Mouse (Mus musculus) forebrain, embryonic 12.5 days (tissue): ENCODE data around the gene Plcg1. TPM values are rescaled to one million over a fixed set of nuclear protein-coding genes. Genes with fewer than 3 reads are reported as not detected.

Source experiments
- ATAC-seq: fragments of 200-750 bp; cut with Nextera tagmentation; 2 replicates; pipeline ENCODE4 v1.8.0; 2017; ENCODE audit warnings: moderate TSS enrichment; ENCODE audit not compliant: low FRiP score
- H3K27ac ChIP-seq: fragments of 300-500 bp; sonication (generic); 2 replicates; pipeline ENCODE4 v1.5.1; 2016; ENCODE audit warnings: mild to moderate bottlenecking
- H3K27me3 ChIP-seq: fragments of 300-500 bp; sonication (generic); 2 replicates; pipeline ENCODE4 v1.6.1; 2016; ENCODE audit warnings: mild to moderate bottlenecking
- H3K36me3 ChIP-seq: fragments of 300-500 bp; sonication (generic); replicated peaks from 2 replicates; pipeline ENCODE4 v1.6.1; 2016; ENCODE audit warnings: mild to moderate bottlenecking
- H3K4me1 ChIP-seq: fragments of 300-500 bp; sonication (generic); 2 replicates; pipeline ENCODE4 v1.6.1; 2016
- H3K4me2 ChIP-seq: fragments of 300-500 bp; sonication (generic); 2 replicates; pipeline ENCODE4 v1.6.1; 2016; ENCODE audit warnings: mild to moderate bottlenecking, moderate library complexity
- H3K4me3 ChIP-seq: fragments of 300-500 bp; sonication (generic); replicated peaks from 2 replicates; pipeline ENCODE4 v1.5.1; 2016; ENCODE audit warnings: mild to moderate bottlenecking
- H3K9ac ChIP-seq: fragments of 300-500 bp; sonication (generic); 2 replicates; pipeline ENCODE4 v1.6.1; 2016; ENCODE audit warnings: mild to moderate bottlenecking
- H3K9me3 ChIP-seq: fragments of 300-500 bp; sonication (generic); 2 replicates; pipeline ENCODE4 v1.6.1; 2016
- WGBS: fragments of 180-500 bp; shearing (Covaris S2); methylation state at CpG from one replicate; pipeline ENCODE4 v1.1.7; 2016; 5-methylcytosine and 5-hydroxymethylcytosine counted together
- polyA plus RNA-seq: library from polyadenylated mRNA; unstranded; fragments of >200 nt; fragmentation: Nextera tagmentation; extraction: Ambion mirVana; gene quantifications from 2 replicates; pipeline ENCODE4 v1.2.1, GENCODE M21; 2016

Gene Plcg1
- polyA plus RNA-seq, 1 experiment from 2014 or later = 100 TPM

DNA sequence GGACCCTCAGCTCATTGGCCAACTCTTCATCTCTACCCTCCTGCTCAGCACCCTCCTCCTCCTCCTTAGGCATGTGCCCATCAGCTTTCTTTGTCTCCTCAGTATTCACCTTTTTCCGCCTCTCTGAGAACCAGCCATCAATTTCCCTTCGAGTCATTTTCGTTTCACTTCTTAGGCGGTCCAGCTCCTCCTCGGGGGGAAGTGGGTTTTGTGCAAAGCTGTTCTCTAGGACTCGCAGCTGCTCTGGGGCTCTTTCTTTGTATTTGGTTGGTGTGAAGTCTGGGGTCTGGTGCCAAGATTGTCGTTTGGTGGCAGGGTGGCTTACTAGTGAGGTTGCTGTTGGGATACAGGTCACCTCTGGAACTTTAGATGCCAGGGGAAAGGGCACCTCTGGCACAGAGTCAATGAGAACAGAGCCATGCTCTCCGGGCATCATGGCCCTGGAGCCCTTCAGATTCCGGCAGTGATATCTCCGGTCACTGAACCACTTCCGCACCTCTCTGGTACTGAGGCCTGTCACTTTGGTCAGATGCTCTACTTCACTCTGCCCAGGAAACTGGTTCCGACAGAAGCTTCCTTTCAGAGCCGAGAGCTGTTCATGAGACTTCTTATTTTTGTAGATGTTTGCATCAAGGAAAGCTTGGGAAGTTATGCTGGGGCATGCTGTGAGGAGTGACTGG is 49.2 kb downstream of the Plcg1 start:
- 89% methylated on average over 13 of the region's 13 CpGs for WGBS
- Histone ChIP-seq H3K4me2 (no peak overlapping the region), H3K36me3 (peaks cover 5% of the 10 kb centered on the region; the same call in 1 of the 2 replicates), H3K4me3 (no peak overlapping the region), H3K27ac (no peak overlapping the region), H3K9ac (no peak overlapping the region), H3K9me3 (no peaks in the 10 kb centered on the region), H3K27me3 (no peaks in the 10 kb centered on the region), H3K4me1 (no peaks in the 10 kb centered on the region)
- ATAC-seq = no peak

DNA sequence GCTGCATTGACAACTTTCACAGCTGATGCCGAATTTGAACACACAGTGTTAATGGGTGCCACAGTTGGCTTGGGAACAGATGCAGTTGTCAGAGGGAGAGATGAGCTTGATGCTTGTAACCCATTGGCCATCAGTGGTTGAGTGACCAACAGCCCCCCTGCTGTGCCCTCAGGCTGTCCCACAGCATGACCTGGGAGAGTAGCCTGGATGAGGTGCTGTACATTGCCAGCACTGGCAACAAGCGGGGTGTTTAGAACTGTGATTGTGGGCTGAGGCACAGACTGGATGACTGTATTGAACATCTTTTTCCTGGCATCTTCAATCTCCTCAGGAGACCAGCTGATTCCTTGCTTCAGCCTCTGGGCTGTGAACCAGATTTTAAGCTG is 49.7 kb downstream of the Plcg1 start:
- ATAC-seq = no peak
- H3K4me1 ChIP-seq = no peaks in the 10 kb centered on the region
- peaks cover 5% of the 10 kb centered on the region; the same call in 1 of the 2 replicates for H3K36me3 ChIP-seq
- H3K9ac ChIP-seq = no peak overlapping the region
- no peak overlapping the region for H3K4me2 ChIP-seq
- WGBS = 89% methylated on average over 2 of the region's 2 CpGs
- no peaks in the 10 kb centered on the region for H3K27me3 ChIP-seq
- H3K4me3 ChIP-seq = no peak overlapping the region
- H3K27ac ChIP-seq = no peak overlapping the region
- no peaks in the 10 kb centered on the region for H3K9me3 ChIP-seq

DNA sequence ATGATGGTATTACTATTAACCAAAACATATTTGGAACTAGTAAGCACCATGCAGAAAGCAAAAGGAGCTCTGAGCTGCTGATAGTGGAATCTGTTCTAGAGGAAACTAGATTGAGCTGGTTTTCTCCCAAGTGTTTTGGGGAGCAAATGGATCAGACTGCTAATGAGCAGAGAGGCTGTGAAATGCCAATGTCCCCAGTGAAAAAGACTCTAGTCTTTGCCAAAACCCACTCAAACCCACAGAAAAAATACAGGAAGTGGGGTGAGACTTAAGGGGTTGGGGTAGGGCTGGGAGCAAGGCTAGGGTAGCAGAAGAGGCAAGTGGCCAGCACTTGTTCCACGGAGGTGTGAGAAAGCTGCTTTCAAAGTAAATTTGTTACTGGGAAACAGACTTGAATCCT is 55.2 kb downstream of the Plcg1 start:
- no peak for ATAC-seq
- WGBS = 75% methylated on average over 1 of the region's 1 CpGs
- no peak overlapping the region for H3K27ac ChIP-seq

DNA sequence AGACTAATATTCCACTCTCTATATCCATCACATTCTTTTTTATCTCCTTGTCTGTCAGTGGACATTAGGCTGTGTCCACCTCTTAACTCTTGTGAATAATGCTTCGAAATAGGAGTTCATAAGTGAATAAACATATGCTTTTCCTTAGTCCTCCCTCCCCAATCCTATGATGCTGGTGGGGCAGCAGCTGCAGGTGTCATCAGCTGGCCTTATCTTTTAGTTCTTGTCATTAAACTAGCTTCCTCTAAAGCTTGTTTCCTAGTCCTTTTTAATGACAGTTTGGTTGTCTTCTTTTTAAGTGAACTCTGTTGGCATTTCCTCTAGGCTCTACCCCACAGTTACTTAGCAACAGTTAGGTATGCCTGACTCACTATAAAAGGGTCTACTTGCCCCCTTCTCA is 57.9 kb downstream of the Plcg1 start:
- H3K27me3 ChIP-seq = no peaks in the 10 kb centered on the region
- no peak overlapping the region for H3K4me2 ChIP-seq
- H3K27ac ChIP-seq = no peak overlapping the region
- H3K9me3 ChIP-seq = no peaks in the 10 kb centered on the region
- no peak overlapping the region for H3K9ac ChIP-seq
- 93% methylated on average over 1 of the region's 1 CpGs for WGBS
- H3K36me3 ChIP-seq = no peaks in the 10 kb centered on the region
- H3K4me1 ChIP-seq = no peaks in the 10 kb centered on the region
- no peak for ATAC-seq
- H3K4me3 ChIP-seq = no peak overlapping the region

More for the DNA sequence above, 55.2 kb downstream of the Plcg1 start:
- Histone ChIP-seq H3K9me3 (no peaks in the 10 kb centered on the region), H3K36me3 (0 out of 2 replicates have a peak, but pooled peaks cover under 1% of the 10 kb centered on the region), H3K4me1 (no peaks in the 10 kb centered on the region), H3K4me2 (no peak overlapping the region), H3K27me3 (no peaks in the 10 kb centered on the region), H3K4me3 (no peak overlapping the region), H3K9ac (no peak overlapping the region)

DNA sequence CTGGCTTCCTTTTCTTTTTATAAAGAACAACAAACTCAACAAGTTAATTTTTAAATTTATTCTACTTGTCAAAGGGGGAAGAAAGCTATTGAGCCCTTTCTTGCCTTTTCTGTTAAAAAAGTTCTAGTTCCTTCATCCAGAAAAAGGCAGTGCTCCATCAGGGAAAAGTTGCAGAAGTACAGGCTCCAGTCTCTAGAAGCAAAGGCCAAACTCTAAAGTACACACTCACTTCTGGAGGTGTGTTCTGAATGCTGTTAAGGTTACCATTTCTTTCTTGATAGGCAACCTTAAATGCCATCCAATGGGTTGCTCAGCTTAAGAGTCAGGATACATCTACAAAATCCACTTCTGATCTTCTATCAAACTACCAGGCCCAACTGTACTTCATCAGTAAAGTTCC is 58.6 kb downstream of the Plcg1 start:
- H3K4me3 ChIP-seq = no peak overlapping the region
- H3K9me3 ChIP-seq = no peaks in the 10 kb centered on the region
- no peak overlapping the region for H3K27ac ChIP-seq
- no peak for ATAC-seq
- no peak overlapping the region for H3K4me2 ChIP-seq
- H3K27me3 ChIP-seq = no peaks in the 10 kb centered on the region
- no peaks in the 10 kb centered on the region for H3K4me1 ChIP-seq
- H3K36me3 ChIP-seq = no peaks in the 10 kb centered on the region
- no peak overlapping the region for H3K9ac ChIP-seq

DNA sequence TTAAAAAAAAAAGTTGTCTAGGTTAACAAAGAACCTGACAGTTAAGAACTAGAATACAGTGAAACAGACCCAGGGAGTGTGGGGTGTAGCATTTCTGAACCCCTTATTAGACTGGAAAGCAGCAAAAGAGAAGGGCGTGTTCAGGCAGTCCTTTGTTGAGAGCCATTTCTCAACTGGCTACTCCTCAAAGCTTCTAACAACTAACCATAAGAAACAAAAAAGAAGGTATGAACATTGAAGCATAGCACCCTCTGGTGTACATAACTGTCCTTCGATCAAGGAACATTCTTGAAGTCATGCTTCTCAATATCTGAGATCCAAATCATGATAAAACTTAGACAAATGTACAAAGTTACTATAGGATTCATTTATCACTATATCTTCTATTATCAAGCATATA is 62.0 kb downstream of the Plcg1 start:
- ATAC-seq = no peak
- Histone ChIP-seq H3K4me1 (no peaks in the 10 kb centered on the region), H3K4me3 (no peak overlapping the region), H3K9ac (no peak overlapping the region), H3K9me3 (no peaks in the 10 kb centered on the region), H3K36me3 (no peaks in the 10 kb centered on the region), H3K27ac (no peak overlapping the region), H3K4me2 (no peak overlapping the region), H3K27me3 (no peaks in the 10 kb centered on the region)
- 72% methylated on average over 2 of the region's 2 CpGs for WGBS

DNA sequence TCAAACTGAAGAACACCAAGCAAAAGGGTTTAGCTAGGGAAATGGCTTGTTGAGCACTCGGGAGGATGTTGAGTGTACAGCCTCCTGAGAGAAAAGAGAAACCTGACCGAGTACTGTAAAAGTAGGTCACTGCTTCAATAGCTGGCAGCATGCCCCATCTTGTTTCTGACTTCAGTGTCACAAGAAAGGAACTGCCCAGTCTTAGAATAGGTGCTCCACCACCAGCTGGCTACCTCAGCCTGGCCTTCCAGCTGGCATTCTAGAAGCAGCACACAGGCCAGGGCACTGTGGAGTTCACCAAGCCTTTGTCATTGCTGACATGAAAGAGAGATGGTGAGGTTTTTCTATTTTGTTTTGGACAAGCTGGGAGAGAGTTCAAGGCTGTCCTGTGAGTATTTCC is 65.9 kb downstream of the Plcg1 start:
- 73% methylated on average over 2 of the region's 2 CpGs for WGBS
- no peak for ATAC-seq
- Histone ChIP-seq H3K36me3 (no peaks in the 10 kb centered on the region), H3K9ac (no peak overlapping the region), H3K27ac (0 out of 2 replicates have a peak overlapping the region, but pooled peaks have one; percentile 8), H3K4me1 (no peaks in the 10 kb centered on the region), H3K27me3 (no peaks in the 10 kb centered on the region), H3K4me2 (no peak overlapping the region), H3K9me3 (no peaks in the 10 kb centered on the region), H3K4me3 (no peak overlapping the region)

DNA sequence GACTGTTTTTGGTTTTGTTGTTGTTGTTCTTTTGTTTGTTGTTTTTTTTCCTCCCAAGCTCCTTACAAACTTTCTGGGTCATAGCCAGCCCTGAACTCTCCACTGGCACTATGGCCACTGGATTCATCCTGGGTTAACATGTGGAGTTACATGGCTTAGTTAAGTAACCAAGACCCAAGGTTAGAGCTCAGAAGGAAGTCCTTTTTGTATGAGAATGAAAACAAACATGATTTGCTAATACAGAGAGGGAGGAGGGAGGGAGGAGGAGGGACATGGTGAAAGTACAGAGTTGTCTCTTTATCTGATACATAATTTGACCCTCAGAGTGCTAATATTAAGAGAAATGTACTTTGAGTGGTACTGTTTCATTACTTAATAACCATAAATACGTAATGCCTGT is 67.1 kb downstream of the Plcg1 start:
- 85% methylated on average over 1 of the region's 1 CpGs for WGBS
- Histone ChIP-seq H3K9me3 (no peaks in the 10 kb centered on the region), H3K4me3 (no peak overlapping the region), H3K27ac (no peak overlapping the region), H3K9ac (no peak overlapping the region), H3K4me2 (no peak overlapping the region), H3K36me3 (no peaks in the 10 kb centered on the region), H3K27me3 (no peaks in the 10 kb centered on the region), H3K4me1 (no peaks in the 10 kb centered on the region)
- ATAC-seq = no peak

DNA sequence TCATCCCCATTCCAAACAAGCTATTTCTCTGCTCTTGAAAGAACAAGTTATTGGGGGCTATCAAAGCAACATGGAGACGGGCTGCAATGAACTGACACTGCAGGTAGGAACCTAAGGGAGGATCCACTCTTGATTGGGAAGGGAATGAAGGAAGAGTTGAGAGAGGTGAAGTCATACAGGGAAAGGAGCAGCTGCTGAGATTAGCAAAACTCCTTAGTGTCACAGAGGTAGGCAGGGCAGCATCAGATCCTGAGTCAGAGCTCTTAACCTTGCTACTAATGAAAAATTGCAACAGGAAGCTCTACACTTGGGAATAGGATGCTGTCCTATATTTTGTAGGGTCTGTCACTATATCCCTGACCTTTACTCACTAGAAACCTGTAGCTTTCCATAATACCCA is 69.9 kb downstream of the Plcg1 start:
- no peaks in the 10 kb centered on the region for H3K36me3 ChIP-seq

DNA sequence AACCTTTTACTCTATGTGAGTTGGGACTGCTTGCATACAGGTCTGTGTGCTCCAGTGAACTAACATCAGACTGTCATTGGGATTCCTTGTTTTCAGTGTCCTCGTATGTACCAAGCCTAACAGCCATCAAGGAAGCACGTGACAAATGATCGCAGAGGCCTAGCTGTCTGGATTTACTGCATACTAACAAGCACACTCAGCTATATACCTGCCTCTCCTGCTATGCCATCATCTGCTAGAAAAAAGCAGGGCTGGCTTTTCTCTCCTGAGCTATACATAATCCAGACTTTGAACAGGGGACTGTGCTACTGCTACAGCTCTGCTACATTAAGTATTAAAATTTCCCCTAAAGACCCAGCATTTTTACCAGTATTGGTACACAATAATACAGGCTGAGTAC is 71.2 kb downstream of the Plcg1 start:
- Histone ChIP-seq H3K4me2 (no peak overlapping the region), H3K27me3 (no peaks in the 10 kb centered on the region), H3K9me3 (no peaks in the 10 kb centered on the region), H3K4me3 (no peak overlapping the region), H3K4me1 (no peaks in the 10 kb centered on the region), H3K9ac (no peak overlapping the region), H3K36me3 (no peaks in the 10 kb centered on the region), H3K27ac (no peak overlapping the region)
- no peak for ATAC-seq
- 84% methylated on average over 3 of the region's 3 CpGs for WGBS

More for the DNA sequence above, 69.9 kb downstream of the Plcg1 start:
- Histone ChIP-seq H3K4me2 (no peak overlapping the region), H3K27ac (no peak overlapping the region), H3K27me3 (no peaks in the 10 kb centered on the region), H3K9me3 (no peaks in the 10 kb centered on the region), H3K9ac (no peak overlapping the region), H3K4me1 (no peaks in the 10 kb centered on the region), H3K4me3 (no peak overlapping the region)
- WGBS = 81% methylated on average over 1 of the region's 1 CpGs
- no peak for ATAC-seq

DNA sequence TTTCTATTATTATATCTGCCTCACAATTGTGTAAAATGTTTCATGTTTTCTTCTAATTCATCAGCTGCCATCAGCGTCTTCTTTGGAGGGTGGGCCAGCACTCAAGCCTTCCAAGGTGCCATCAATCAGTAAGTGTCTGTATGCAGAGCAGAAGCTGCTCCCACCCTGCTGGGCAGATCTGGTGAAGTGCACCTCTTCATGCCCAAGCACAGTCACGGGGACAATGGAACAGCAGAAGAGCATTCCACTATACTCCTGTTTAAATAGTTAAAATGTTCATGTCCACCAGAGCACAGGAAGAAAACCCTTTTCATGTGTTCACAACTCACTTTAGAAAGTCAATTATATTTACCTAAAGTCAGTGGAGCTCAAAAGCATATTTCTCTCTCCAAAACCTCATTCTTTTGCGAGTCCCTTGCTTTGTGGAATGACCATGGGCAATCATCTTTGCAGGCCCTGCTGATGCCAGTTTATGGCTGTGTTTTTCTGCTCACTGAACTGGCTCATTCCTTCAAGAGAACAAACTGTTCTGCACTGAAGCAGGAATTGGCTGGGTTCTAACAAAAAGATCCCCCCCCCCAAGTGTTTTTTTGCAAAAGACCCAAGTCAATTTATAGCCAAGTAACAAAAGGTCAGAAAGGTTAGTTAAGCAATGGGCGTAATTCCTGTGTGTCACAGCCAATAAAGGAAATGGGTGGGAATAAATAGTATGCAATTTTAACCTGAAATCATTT is 73.9 kb downstream of the Plcg1 start:
- Histone ChIP-seq H3K27me3 (no peaks in the 10 kb centered on the region), H3K9me3 (no peaks in the 10 kb centered on the region), H3K4me2 (no peak overlapping the region), H3K4me3 (no peak overlapping the region), H3K9ac (no peak overlapping the region), H3K27ac (no peak overlapping the region), H3K36me3 (no peaks in the 10 kb centered on the region), H3K4me1 (no peaks in the 10 kb centered on the region)
- 75% methylated on average over 4 of the region's 4 CpGs for WGBS
- ATAC-seq = no peak

DNA sequence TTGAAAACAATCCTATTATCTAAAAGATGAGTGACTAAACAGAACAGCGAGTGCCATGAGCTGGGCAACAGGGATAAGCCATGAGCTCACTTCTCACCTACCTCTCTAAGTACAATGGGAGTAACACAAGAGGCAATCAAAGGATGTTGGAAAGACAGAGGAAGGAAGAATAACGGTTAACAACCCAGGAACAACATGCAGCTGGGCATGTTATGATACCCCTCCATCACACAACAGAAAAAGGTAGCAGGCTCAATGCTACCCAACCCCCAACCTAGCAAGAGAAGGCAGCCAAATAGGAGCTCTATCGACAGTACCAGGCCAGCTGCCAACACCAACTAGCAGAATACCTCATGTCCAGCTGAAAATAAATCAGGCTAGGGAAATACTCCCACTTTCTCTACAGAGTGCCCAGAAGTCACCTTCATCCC is 75.0 kb downstream of the Plcg1 start:
- Histone ChIP-seq H3K4me1 (no peaks in the 10 kb centered on the region), H3K27ac (no peak overlapping the region), H3K9ac (no peak overlapping the region), H3K4me3 (no peak overlapping the region), H3K9me3 (no peaks in the 10 kb centered on the region), H3K4me2 (no peak overlapping the region), H3K27me3 (no peaks in the 10 kb centered on the region), H3K36me3 (no peaks in the 10 kb centered on the region)
- ATAC-seq = no peak
- WGBS = 63% methylated on average over 3 of the region's 3 CpGs

DNA sequence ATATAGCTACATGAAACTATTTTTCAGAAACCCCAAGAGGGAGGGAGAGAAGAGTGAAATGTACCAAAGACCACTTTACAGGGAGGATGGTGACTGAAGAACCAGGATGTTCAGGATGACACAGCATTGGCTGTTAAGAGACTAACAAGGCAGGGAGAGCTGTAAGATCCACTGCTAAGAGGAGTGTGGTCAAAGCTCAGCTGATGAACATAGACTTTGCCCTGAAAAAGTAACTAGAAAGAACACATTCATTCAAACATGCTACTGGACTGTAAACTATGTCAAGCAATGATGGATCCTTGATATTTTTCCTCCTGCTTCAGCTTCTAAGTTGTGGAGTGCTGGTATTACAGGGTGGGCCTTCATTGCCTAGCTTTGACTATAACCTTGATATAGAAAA is 79.3 kb downstream of the Plcg1 start:
- H3K4me1 ChIP-seq = no peaks in the 10 kb centered on the region
- no peak overlapping the region for H3K9ac ChIP-seq
- no peak overlapping the region for H3K4me3 ChIP-seq
- no peak overlapping the region for H3K4me2 ChIP-seq
- H3K27ac ChIP-seq = no peak overlapping the region
- ATAC-seq = no peak
- 0 out of 2 replicates have a peak, but pooled peaks cover 1% of the 10 kb centered on the region for H3K9me3 ChIP-seq
- no peaks in the 10 kb centered on the region for H3K27me3 ChIP-seq
- H3K36me3 ChIP-seq = 0 out of 2 replicates have a peak, but pooled peaks cover 4% of the 10 kb centered on the region
